Mouse (Mus musculus) olfactory bulb, adult 2 months (tissue): ENCODE data around the gene Lrmda. TPM values are rescaled to one million over a fixed set of nuclear protein-coding genes. Genes with fewer than 3 reads are reported as not detected.

ENCODE experiments used
- H3K27ac ChIP-seq: fragments of 200-500 bp; 2 replicates; pipeline ENCODE4 v1.5.1; 2012; ENCODE audit warnings: low read depth, low read length; ENCODE audit not compliant: insufficient read depth
- H3K4me1 ChIP-seq: fragments of 200-500 bp; 2 replicates; pipeline ENCODE4 v1.6.1; 2012; ENCODE audit warnings: low read length; ENCODE audit not compliant: control insufficient read depth, insufficient read depth
- H3K4me3 ChIP-seq: fragments of 200-500 bp; 2 replicates; pipeline ENCODE4 v1.5.1; 2012; ENCODE audit warnings: mild to moderate bottlenecking, low read depth, low read length, moderate library complexity; ENCODE audit not compliant: insufficient read depth
- CTCF ChIP-seq: fragments of 200-500 bp; IDR thresholded peaks from 2 replicates; pipeline ENCODE4 v1.5.1; 2012; ENCODE audit warnings: low read depth, mild to moderate bottlenecking, low read length, moderate library complexity; ENCODE audit not compliant: insufficient read depth
- POLR2A ChIP-seq: fragments of 200-500 bp; IDR thresholded peaks from 2 replicates; pipeline ENCODE4 v1.6.1; 2012; ENCODE audit warnings: mild to moderate bottlenecking, low read depth, low read length, moderate library complexity; ENCODE audit not compliant: insufficient read depth
- WGBS: fragments of 180-500 bp; shearing (Covaris S2); methylation state at CpG from one replicate; pipeline ENCODE4 v1.1.7; 2018; 5-methylcytosine and 5-hydroxymethylcytosine counted together
- polyA plus RNA-seq: library from polyadenylated mRNA; stranded (reverse); fragments of >200 nt; gene quantifications from 2 replicates; pipeline ENCODE4 v1.2.4, GENCODE M21; 2012; ENCODE audit warnings: low replicate concordance; ENCODE audit not compliant: missing spikeins, insufficient read depth, insufficient read length

Gene Lrmda
- polyA plus RNA-seq, 1 experiment = not detected

- H3K4me3 ChIP-seq = no peak overlapping the region
- TF ChIP-seq POLR2A (no peak), CTCF (no peak)
- WGBS = 39% methylated on average over 16 of the region's 16 CpGs
- H3K4me1 ChIP-seq = no peaks in the 10 kb centered on the region
- no peak overlapping the region for H3K27ac ChIP-seq
Measured at GRCm38 (mm10) chr14:23015321-23016067, 996.0 kb downstream of the Lrmda start.

GRCm38 (mm10) chr14:23016068-23016611 lies 996.6 kb downstream of the Lrmda start:
- TF ChIP-seq POLR2A (no peak), CTCF (no peak)
- no peak overlapping the region for H3K4me3 ChIP-seq
- WGBS = 47% methylated on average over 1 of the region's 1 CpGs

GRCm38 (mm10) chr14:23041002-23041401 lies 1021.5 kb downstream of the Lrmda start:
- TF ChIP-seq CTCF (no peak), POLR2A (no peak)
- H3K4me3 ChIP-seq = no peak overlapping the region
- 97% methylated on average over 7 of the region's 7 CpGs for WGBS
- no peaks in the 10 kb centered on the region for H3K4me1 ChIP-seq
- no peak overlapping the region for H3K27ac ChIP-seq

More at GRCm38 (mm10) chr14:23016068-23016611, 996.6 kb downstream of the Lrmda start:
- Histone ChIP-seq H3K27ac (no peak overlapping the region), H3K4me1 (no peaks in the 10 kb centered on the region)

- no peaks in the 10 kb centered on the region for H3K4me1 ChIP-seq
- TF ChIP-seq CTCF (no peak), POLR2A (no peak)
- H3K27ac ChIP-seq = no peak overlapping the region
- H3K4me3 ChIP-seq = no peak overlapping the region
- WGBS = 89% methylated on average over 1 of the region's 1 CpGs
Measured at GRCm38 (mm10) chr14:23045322-23045721, 1025.8 kb downstream of the Lrmda start.

- Histone ChIP-seq H3K4me1 (no peaks in the 10 kb centered on the region), H3K4me3 (no peak overlapping the region), H3K27ac (no peak overlapping the region)
- 24% methylated on average over 4 of the region's 4 CpGs for WGBS
- no peak for TF ChIP-seq POLR2A
- TF ChIP-seq CTCF = no peak
Measured at GRCm38 (mm10) chr14:23046330-23046729, 1026.8 kb downstream of the Lrmda start.

- WGBS = 93% methylated on average over 7 of the region's 7 CpGs
- H3K4me3 ChIP-seq = no peak overlapping the region
- no peaks in the 10 kb centered on the region for H3K4me1 ChIP-seq
- TF ChIP-seq POLR2A = no peak
- TF ChIP-seq CTCF = no peak
- no peak overlapping the region for H3K27ac ChIP-seq
Measured at GRCm38 (mm10) chr14:23051441-23051840, 1031.9 kb downstream of the Lrmda start.

- WGBS = 76% methylated on average over 11 of the region's 11 CpGs
- Histone ChIP-seq H3K4me3 (no peak overlapping the region), H3K27ac (no peak overlapping the region), H3K4me1 (no peaks in the 10 kb centered on the region)
- no peak for TF ChIP-seq POLR2A
- no peak for TF ChIP-seq CTCF
Measured at GRCm38 (mm10) chr14:23052833-23053592, 1033.5 kb downstream of the Lrmda start.

- Histone ChIP-seq H3K27ac (no peak overlapping the region), H3K4me1 (no peaks in the 10 kb centered on the region), H3K4me3 (no peak overlapping the region)
- WGBS = 94% methylated on average over 6 of the region's 6 CpGs
- TF ChIP-seq POLR2A (no peak), CTCF (no peak)
Measured at GRCm38 (mm10) chr14:23057228-23057976, 1037.9 kb downstream of the Lrmda start.

- 83% methylated on average over 2 of the region's 2 CpGs for WGBS
- Histone ChIP-seq H3K27ac (no peak overlapping the region), H3K4me1 (no peaks in the 10 kb centered on the region), H3K4me3 (no peak overlapping the region)
- TF ChIP-seq POLR2A (no peak), CTCF (no peak)
Measured at GRCm38 (mm10) chr14:23057987-23058386, 1038.5 kb downstream of the Lrmda start.
